Mouse (Mus musculus) stomach, embryonic 14.5 days (tissue): ENCODE data around the gene Gpatch8. TPM values are rescaled to one million over a fixed set of nuclear protein-coding genes. Genes with fewer than 3 reads are reported as not detected.
A peak's percentile ranks its signal among the peaks of the same experiment; 100 is the strongest.

Experiments
- ATAC-seq: fragments of 200-750 bp; cut with Nextera tagmentation; 2 replicates; pipeline ENCODE4 v1.8.0; 2017; ENCODE audit warnings: low read depth, moderate TSS enrichment; ENCODE audit not compliant: insufficient number of reproducible peaks, insufficient read depth, low FRiP score
- H3K27ac ChIP-seq: fragments of 300-500 bp; sonication (generic); 2 replicates; pipeline ENCODE4 v1.5.1; 2014; ENCODE audit warnings: mild to moderate bottlenecking, low read length, moderate library complexity, mixed read lengths
- H3K27me3 ChIP-seq: fragments of 300-500 bp; sonication (generic); 2 replicates; pipeline ENCODE4 v1.6.1; 2014; ENCODE audit warnings: low read length, control low read depth, mixed read lengths; ENCODE audit not compliant: control insufficient read depth, insufficient read depth
- H3K36me3 ChIP-seq: fragments of 300-500 bp; sonication (generic); 2 replicates; pipeline ENCODE4 v1.6.1; 2014; ENCODE audit warnings: mild to moderate bottlenecking, control low read depth, low read length, moderate library complexity, mixed read lengths; ENCODE audit not compliant: control insufficient read depth, insufficient read depth
- H3K4me1 ChIP-seq: fragments of 300-500 bp; sonication (generic); 2 replicates; pipeline ENCODE4 v1.6.1; 2014; ENCODE audit warnings: low read length, control low read depth, mixed read lengths; ENCODE audit not compliant: control insufficient read depth, insufficient read depth
- H3K4me2 ChIP-seq: fragments of 300-500 bp; sonication (generic); replicated peaks from 2 replicates; pipeline ENCODE4 v1.6.1; 2014; ENCODE audit warnings: low read depth, low read length, control low read depth
- H3K4me3 ChIP-seq: fragments of 300-500 bp; sonication (generic); 2 replicates; pipeline ENCODE4 v1.5.1; 2014; ENCODE audit warnings: low read depth, low read length, control low read depth
- H3K9ac ChIP-seq: fragments of 300-500 bp; sonication (generic); replicated peaks from 2 replicates; pipeline ENCODE4 v1.6.1; 2014; ENCODE audit warnings: low read depth, mild to moderate bottlenecking, control low read depth, low read length, moderate library complexity, mixed read lengths
- H3K9me3 ChIP-seq: fragments of 300-500 bp; sonication (generic); 2 replicates; pipeline ENCODE4 v1.6.1; 2016; ENCODE audit warnings: low read depth, low read length, control low read depth; ENCODE audit not compliant: control insufficient read depth
- WGBS: fragments of 180-500 bp; shearing (Covaris S2); extraction: QIAGEN DNeasy Blood & Tissue Kit; methylation state at CpG from one replicate; pipeline ENCODE4 v1.1.7; 2014; 5-methylcytosine and 5-hydroxymethylcytosine counted together
- polyA plus RNA-seq: library from polyadenylated mRNA; unstranded; fragments of >200 nt; fragmentation: Nextera tagmentation; extraction: Ambion mirVana; gene quantifications from 2 replicates; pipeline ENCODE4 v1.2.1, GENCODE M21; 2014

Gpatch8 gene
- polyA plus RNA-seq, 1 experiment from 2014 or later = 64.7 TPM

DNA sequence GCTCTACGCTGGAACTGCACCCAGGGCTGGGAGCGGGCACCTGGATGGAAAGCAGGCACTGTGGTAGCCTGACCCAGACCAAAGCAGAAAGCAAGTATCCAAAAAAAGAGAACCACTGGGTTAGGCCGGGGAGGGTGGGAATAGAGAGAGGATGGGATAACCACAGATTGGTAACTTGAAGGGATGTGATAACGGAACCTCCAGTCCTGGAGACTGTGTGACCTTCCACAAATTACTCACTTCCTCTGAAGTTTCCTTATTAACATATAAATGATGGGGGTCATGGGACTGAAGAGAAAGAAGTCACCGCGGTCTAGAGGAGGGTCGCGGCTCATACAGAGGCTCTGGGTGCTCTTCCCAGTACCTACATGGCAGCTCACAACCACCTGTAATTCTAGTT lies 115.9 kb downstream of the Gpatch8 start:
- H3K9ac ChIP-seq = no peak overlapping the region
- H3K36me3 ChIP-seq = peaks cover 45% of the 10 kb centered on the region
- no peaks in the 10 kb centered on the region for H3K9me3 ChIP-seq
- H3K4me3 ChIP-seq = no peak overlapping the region
- ATAC-seq = no peak
- 85% methylated on average over 8 of the region's 8 CpGs for WGBS
- H3K27me3 ChIP-seq = no peaks in the 10 kb centered on the region
- H3K4me2 ChIP-seq = no peak overlapping the region
- no peak overlapping the region for H3K27ac ChIP-seq
- peaks cover 28% of the 10 kb centered on the region for H3K4me1 ChIP-seq

DNA sequence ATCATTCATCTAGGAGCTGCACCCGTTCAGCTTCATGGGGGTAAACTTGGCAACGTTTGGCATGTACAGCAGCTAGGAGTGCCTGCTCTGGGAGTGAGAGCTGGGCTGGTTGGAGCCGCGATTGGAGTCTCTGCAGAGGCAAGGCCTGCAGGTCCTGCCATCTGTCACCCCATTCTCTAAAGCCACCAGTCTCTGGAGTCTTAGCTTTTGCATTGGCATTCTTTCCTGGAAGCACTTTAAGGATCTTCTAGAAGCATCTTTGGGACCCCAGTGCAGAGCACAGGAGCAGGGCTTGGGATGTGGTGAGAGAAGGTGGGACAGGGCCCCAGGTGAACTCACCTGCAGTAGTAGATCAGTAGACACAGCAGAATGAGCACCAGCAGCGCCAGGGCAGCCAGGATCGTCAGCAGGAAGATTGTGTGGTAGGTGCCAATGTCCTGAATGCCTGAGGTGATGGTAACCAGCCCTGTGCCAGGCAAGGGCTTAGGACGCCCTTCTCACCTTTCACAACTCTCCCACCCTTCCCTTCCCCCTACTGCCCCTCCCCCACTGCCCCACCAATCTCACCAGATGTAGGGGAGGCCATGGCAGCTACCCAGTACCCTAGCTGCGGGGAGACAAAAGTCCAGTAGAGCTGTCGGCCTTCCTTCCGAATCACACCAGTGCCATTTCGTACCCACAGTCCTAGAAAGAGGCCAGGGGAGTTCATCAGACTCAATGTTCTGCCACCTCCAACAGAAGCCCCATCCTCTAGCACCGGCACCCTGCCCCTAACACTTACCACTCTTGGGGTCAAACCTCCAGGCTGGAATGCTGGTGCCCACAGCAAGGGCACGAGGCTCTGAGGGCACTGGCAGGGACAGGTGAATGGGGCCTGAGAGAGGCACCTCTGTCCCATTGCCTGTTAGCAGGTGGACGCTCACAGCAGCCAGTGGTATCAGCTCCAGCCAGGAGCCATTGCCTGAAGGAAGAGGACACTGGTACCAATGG lies 116.8 kb downstream of the Gpatch8 start:
- no peaks in the 10 kb centered on the region for H3K27me3 ChIP-seq
- H3K27ac ChIP-seq = no peak overlapping the region
- H3K9me3 ChIP-seq = no peaks in the 10 kb centered on the region
- ATAC-seq = no peak
- H3K4me2 ChIP-seq = no peak overlapping the region
- peaks cover 19% of the 10 kb centered on the region for H3K4me1 ChIP-seq
- H3K9ac ChIP-seq = no peak overlapping the region
- WGBS = 82% methylated on average over 14 of the region's 14 CpGs
- no peak overlapping the region for H3K4me3 ChIP-seq
- H3K36me3 ChIP-seq = peaks cover 53% of the 10 kb centered on the region

DNA sequence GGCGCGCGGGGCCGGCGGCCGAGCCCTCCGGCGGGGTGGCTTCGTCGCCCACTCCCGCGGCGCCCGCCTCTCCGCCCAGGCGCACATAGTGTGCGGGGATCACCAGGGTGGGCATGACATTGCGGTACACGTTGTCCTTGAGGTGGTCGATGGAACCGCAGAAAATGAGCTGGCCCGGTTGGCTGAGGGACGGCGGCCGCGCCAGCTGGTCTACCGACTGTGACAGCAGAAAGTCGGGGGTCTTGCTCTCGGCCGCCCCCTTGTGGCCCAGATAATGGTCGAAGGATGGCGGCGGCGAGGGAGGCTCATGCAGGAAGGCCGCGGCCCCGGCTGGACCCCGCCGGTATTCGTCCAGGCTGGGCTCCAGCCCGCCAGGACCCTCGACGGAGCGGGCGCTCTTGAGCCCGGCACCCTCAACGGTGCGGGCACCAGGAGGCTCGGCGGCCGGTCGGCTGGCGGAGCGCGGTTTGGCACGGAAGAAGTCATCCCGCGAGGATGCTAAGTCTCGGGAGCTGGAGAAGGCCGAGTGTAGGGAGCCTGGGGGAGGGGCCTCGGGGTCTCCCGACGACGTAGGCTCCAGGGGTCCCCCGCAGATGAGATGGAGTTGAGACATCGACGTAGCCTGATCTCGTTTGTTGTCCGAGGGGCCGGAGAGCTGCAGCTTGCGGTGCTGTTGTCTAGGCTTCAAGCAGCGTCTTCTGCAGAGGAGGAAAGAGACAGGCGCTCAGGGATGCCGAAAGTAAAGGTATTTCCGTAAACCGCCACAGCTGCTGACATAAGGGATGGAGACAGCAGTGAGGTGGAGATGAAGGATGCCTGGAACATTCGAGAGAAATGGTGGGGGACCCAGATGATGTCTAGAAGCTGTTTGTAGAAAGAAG lies 117.7 kb downstream of the Gpatch8 start:
- Histone ChIP-seq H3K27ac (no peak overlapping the region), H3K4me3 (peak overlapping the region; percentile 36), H3K9ac (peak overlapping the region; percentile 33; the same call in 1 of the 2 replicates), H3K4me2 (peak overlapping the region; percentile 80), H3K36me3 (peaks cover 55% of the 10 kb centered on the region), H3K4me1 (peaks cover 13% of the 10 kb centered on the region), H3K27me3 (no peaks in the 10 kb centered on the region), H3K9me3 (no peaks in the 10 kb centered on the region)
- WGBS = 14% methylated on average over 77 of the region's 77 CpGs
- no peak for ATAC-seq

DNA sequence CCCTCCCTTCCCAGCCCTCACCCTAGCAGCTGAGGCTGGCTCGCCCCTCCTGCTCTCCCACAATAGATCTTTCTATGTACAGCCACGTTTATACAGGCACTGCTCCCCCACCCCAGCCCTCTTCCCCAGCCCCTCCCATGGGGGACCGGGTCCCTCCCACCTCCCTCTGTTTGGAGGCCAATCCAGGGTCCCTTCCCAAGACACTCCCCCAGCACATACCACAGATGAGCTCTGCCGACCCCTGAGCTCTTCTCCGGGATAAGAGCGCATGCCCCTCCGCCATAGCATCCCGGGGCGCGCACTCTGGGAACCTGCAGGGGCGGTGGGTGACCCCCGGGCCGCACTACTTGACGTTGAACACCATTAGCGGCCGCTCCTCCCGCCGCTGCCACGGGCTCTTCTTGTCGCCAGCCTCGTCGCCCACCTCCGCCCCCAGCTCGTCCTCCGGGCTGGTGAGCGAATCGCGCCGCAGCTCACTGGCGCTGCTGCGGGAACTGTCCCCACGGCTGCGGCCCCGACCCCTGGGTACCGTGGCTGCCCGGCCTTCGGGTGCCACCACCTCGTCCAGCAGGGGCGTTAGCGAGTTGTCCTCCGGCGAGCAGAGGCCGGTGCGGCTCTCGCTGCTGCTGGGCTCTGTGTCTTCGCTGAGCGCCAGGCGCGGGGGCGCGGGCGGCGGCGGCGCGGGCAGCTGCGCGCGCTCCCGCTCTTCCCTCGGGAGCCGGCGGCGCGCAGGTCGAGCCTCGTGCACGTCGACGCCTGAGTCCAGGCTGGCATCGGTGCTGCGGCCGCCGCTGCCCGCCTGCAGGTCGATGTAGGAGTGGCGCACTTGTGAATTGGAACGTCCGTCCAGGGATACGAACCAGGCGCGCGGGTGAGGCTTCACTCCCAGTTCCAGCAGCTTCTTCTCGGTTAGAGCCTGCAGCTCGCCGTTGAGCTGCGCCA lies 118.8 kb downstream of the Gpatch8 start:
- H3K27ac ChIP-seq = 0 out of 2 replicates have a peak overlapping the region, but pooled peaks have one; percentile 6
- peak; percentile 35; the same call in 1 of the 2 replicates for ATAC-seq

GRCm38 (mm10) chr11:102436471-102436790 lies 119.8 kb downstream of the Gpatch8 start:
- H3K9ac ChIP-seq = no peak overlapping the region

More for the DNA sequence above, 118.8 kb downstream of the Gpatch8 start:
- Histone ChIP-seq H3K9me3 (no peaks in the 10 kb centered on the region), H3K4me3 (peak overlapping the region; percentile 36), H3K36me3 (peaks cover 51% of the 10 kb centered on the region), H3K4me1 (peaks cover 13% of the 10 kb centered on the region), H3K4me2 (peak overlapping the region; percentile 80), H3K27me3 (no peaks in the 10 kb centered on the region), H3K9ac (peak overlapping the region; percentile 33; the same call in 1 of the 2 replicates)
- WGBS = 13% methylated on average over 82 of the region's 87 CpGs

GRCm38 (mm10) chr11:102435754-102436470 lies 120.3 kb downstream of the Gpatch8 start:
- peaks cover 17% of the 10 kb centered on the region for H3K4me1 ChIP-seq
- H3K27me3 ChIP-seq = no peaks in the 10 kb centered on the region
- no peak overlapping the region for H3K9ac ChIP-seq
- no peak overlapping the region for H3K4me2 ChIP-seq
- H3K36me3 ChIP-seq = peaks cover 37% of the 10 kb centered on the region
- WGBS = 93% methylated on average over 18 of the region's 18 CpGs
- H3K27ac ChIP-seq = no peak overlapping the region
- H3K9me3 ChIP-seq = no peaks in the 10 kb centered on the region
- no peak for ATAC-seq
- no peak overlapping the region for H3K4me3 ChIP-seq

More at GRCm38 (mm10) chr11:102436471-102436790, 119.8 kb downstream of the Gpatch8 start:
- Histone ChIP-seq H3K9me3 (no peaks in the 10 kb centered on the region), H3K27ac (no peak overlapping the region), H3K4me2 (no peak overlapping the region), H3K27me3 (no peaks in the 10 kb centered on the region), H3K4me1 (peaks cover 13% of the 10 kb centered on the region), H3K36me3 (peaks cover 42% of the 10 kb centered on the region), H3K4me3 (no peak overlapping the region)
- ATAC-seq = no peak
- 71% methylated on average over 10 of the region's 10 CpGs for WGBS

DNA sequence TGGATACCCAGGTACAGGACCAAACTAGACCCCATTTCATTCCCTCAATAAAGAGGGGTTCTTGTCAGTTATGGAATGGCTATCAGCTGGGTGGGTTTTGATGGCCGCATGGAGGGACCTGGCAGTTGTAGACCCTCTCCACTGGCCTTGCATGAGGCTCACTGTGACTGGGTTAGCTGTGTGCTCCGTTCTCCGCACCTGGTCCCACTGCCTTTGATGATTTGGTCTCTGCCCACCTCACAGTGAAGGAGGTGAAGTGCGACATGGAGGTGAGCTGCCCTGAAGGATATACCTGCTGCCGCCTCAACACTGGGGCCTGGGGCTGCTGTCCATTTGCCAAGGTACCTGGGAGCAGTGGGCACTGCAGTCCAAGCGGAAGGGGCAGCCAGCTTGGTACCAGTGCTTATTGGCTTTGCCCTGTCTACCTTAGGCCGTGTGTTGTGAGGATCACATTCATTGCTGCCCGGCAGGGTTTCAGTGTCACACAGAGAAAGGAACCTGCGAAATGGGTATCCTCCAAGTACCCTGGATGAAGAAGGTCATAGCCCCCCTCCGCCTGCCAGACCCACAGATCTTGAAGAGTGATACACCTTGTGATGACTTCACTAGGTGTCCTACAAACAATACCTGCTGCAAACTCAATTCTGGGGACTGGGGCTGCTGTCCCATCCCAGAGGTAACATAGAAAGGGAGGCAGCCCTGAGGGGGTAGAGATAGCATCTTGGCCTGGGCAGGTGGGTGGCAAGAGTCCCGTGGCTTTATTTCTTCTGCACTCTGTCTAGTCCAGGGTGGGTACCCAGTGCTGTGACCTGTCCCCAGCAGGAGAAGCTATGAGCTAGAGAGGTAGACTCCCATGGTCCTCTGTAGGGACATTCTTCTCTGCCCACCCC lies 121.1 kb downstream of the Gpatch8 start:
- no peak overlapping the region for H3K4me3 ChIP-seq
- ATAC-seq = no peak
- peaks cover 31% of the 10 kb centered on the region for H3K36me3 ChIP-seq
- peaks cover 17% of the 10 kb centered on the region for H3K4me1 ChIP-seq
- H3K4me2 ChIP-seq = no peak overlapping the region
- H3K9me3 ChIP-seq = no peaks in the 10 kb centered on the region
- WGBS = 90% methylated on average over 11 of the region's 11 CpGs
- no peaks in the 10 kb centered on the region for H3K27me3 ChIP-seq
- H3K9ac ChIP-seq = no peak overlapping the region
- no peak overlapping the region for H3K27ac ChIP-seq
